Mouse (Mus musculus) cerebellum, adult 2 months (tissue): ENCODE measurements at regions not wholly inside any gene's neighbourhood (a gene's known extent, or its start where the extent isn't known, plus 50 kb on each side); places are given as distances from the start of the nearest gene placed in this dataset.
A peak's percentile ranks its signal among the peaks of the same experiment; 100 is the strongest.

ENCODE experiments used
- CTCF ChIP-seq: fragments of 200-500 bp; IDR thresholded peaks from 2 replicates; pipeline ENCODE4 v1.5.1; 2011; ENCODE audit warnings: low read depth, mild to moderate bottlenecking, control low read depth, low read length, moderate library complexity, borderline replicate concordance; ENCODE audit not compliant: insufficient read depth
- POLR2A ChIP-seq: fragments of 200-500 bp; IDR thresholded peaks from 2 replicates; pipeline ENCODE4 v1.6.1; 2011; ENCODE audit warnings: low read length, control low read depth, borderline replicate concordance; ENCODE audit not compliant: insufficient read depth

GRCm38 (mm10) chr13:57042514-57042913 is 146.7 kb upstream of the Trpc7 start:
- TF ChIP-seq CTCF = peak; percentile 16; the same call in 1 of the 2 replicates
- TF ChIP-seq POLR2A = no peak
